Mouse (Mus musculus): ENCODE results near the gene Zpr1. TPM values are rescaled to one million over a fixed set of nuclear protein-coding genes. Genes with fewer than 3 reads are reported as not detected.

The Zpr1 gene
- polyA plus RNA-seq, 1 experiment from 2014 or later, result 33.4 TPM

- Histone ChIP-seq H3K4me2 (peak overlapping the region; percentile 82), H3K27me3 (replicated peaks) (peaks cover 31% of the 10 kb centered on the region), H3K9ac (no peak overlapping the region), H3K4me1 (peaks cover 20% of the 10 kb centered on the region), H3K27ac (replicated peaks) (no peak overlapping the region), H3K9me3 (no peaks in the 10 kb centered on the region), H3K36me3 (no peaks in the 10 kb centered on the region), H3K4me3 (no peak overlapping the region)
- 15% methylated on average over 24 of the region's 24 CpGs for WGBS
- no peak for ATAC-seq (ENCODE audit: extremely low read depth, insufficient number of reproducible peaks, low FRiP score, low TSS enrichment)
Observed at GRCm38 (mm10) chr9:46329801-46330585, 57.1 kb downstream of the Zpr1 start.

GRCm38 (mm10) chr9:46330586-46330895 is 57.7 kb downstream of the Zpr1 start:
- no peaks in the 10 kb centered on the region for H3K9me3 ChIP-seq
- H3K4me1 ChIP-seq, result peaks cover 20% of the 10 kb centered on the region
- no peak overlapping the region for H3K4me3 ChIP-seq
- H3K36me3 ChIP-seq, result no peaks in the 10 kb centered on the region
- peak overlapping the region; percentile 24 for H3K4me2 ChIP-seq
- ATAC-seq (ENCODE audit: extremely low read depth, insufficient number of reproducible peaks, low FRiP score, low TSS enrichment), result no peak
- H3K27me3 ChIP-seq (replicated peaks), result peaks cover 37% of the 10 kb centered on the region
- WGBS, result 36% methylated on average over 6 of the region's 6 CpGs
- no peak overlapping the region for H3K27ac ChIP-seq (replicated peaks)
- H3K9ac ChIP-seq, result no peak overlapping the region

- 61% methylated on average over 1 of the region's 1 CpGs for WGBS
- H3K9ac ChIP-seq, result no peak overlapping the region
- no peak overlapping the region for H3K4me3 ChIP-seq
- no peaks in the 10 kb centered on the region for H3K9me3 ChIP-seq
- H3K4me2 ChIP-seq, result no peak overlapping the region
- peaks cover 20% of the 10 kb centered on the region for H3K4me1 ChIP-seq
- no peak overlapping the region for H3K27ac ChIP-seq (replicated peaks)
- H3K36me3 ChIP-seq, result no peaks in the 10 kb centered on the region
- peaks cover 40% of the 10 kb centered on the region for H3K27me3 ChIP-seq (replicated peaks)
- no peak for ATAC-seq (ENCODE audit: extremely low read depth, insufficient number of reproducible peaks, low FRiP score, low TSS enrichment)
Observed at GRCm38 (mm10) chr9:46331301-46331700, 58.4 kb downstream of the Zpr1 start.

Other genes with a start within 250 kb of the Zpr1 start
- gene Apoa1, start 44.5 kb upstream of the Zpr1 start, polyA plus RNA-seq (2015; fragmentation: Nextera tagmentation; extraction: Ambion mirVana), result 11.2 and 68.6 TPM in 2 replicates
- gene Apoc3, start 37.4 kb upstream of the Zpr1 start, polyA plus RNA-seq (2015; fragmentation: Nextera tagmentation; extraction: Ambion mirVana), result not detected in 2 replicates
- gene Apoa4, start 32.4 kb upstream of the Zpr1 start, polyA plus RNA-seq (2015; fragmentation: Nextera tagmentation; extraction: Ambion mirVana), result not detected in 2 replicates
- not detected in 2 replicates for gene Apoa5, start 4.4 kb upstream of the Zpr1 start, polyA plus RNA-seq (2015; fragmentation: Nextera tagmentation; extraction: Ambion mirVana)
- 14.3 and 15.4 TPM in 2 replicates for gene Bud13, start 9.9 kb downstream of the Zpr1 start, polyA plus RNA-seq (2015; fragmentation: Nextera tagmentation; extraction: Ambion mirVana)
- gene 4931429L15Rik, start 46.9 kb downstream of the Zpr1 start, polyA plus RNA-seq (2015; fragmentation: Nextera tagmentation; extraction: Ambion mirVana), result not detected in 2 replicates

Measured in heart, embryonic 13.5 days (tissue).